Mouse (Mus musculus) heart, adult 2 months (tissue): Measurements from ENCODE around the gene Ten1. TPM values are rescaled to one million over a fixed set of nuclear protein-coding genes. Genes with fewer than 3 reads are reported as not detected.
A peak's percentile ranks its signal among the peaks of the same experiment; 100 is the strongest.

Experiments used
- DNase-seq, 2 experiments: peaks; one replicate each; pipeline ENCODE4 v3.0.0; 2021
- H3K27ac ChIP-seq: fragments of 200-600 bp; 2 replicates; pipeline ENCODE4 v1.8.1; 2022
- H3K27me3 ChIP-seq: fragments of 200-500 bp; 2 replicates; pipeline ENCODE4 v1.6.1; 2012; ENCODE audit warnings: mild to moderate bottlenecking, low read length, inconsistent platforms, mixed read lengths; ENCODE audit not compliant: control insufficient read depth, insufficient read depth
- H3K36me3 ChIP-seq: fragments of 200-500 bp; 2 replicates; pipeline ENCODE4 v1.6.1; 2012; ENCODE audit warnings: low read length, inconsistent platforms; ENCODE audit not compliant: control insufficient read depth, insufficient read depth
- H3K4me1 ChIP-seq: fragments of 200-500 bp; 2 replicates; pipeline ENCODE4 v1.6.1; 2011; ENCODE audit warnings: low read length; ENCODE audit not compliant: control insufficient read depth, insufficient read depth
- H3K4me3 ChIP-seq: fragments of 200-600 bp; 2 replicates; pipeline ENCODE4 v1.8.1; 2022
- H3K79me2 ChIP-seq: fragments of 200-500 bp; replicated peaks from 2 replicates; pipeline ENCODE4 v1.6.1; 2012; ENCODE audit warnings: mild to moderate bottlenecking, inconsistent platforms, low read length, moderate library complexity, mixed read lengths; ENCODE audit not compliant: control insufficient read depth, insufficient read depth
- H3K9ac ChIP-seq: fragments of 200-500 bp; 2 replicates; pipeline ENCODE4 v1.6.1; 2012; ENCODE audit warnings: low read depth, mild to moderate bottlenecking, control low read depth, inconsistent platforms, low read length, mixed read lengths
- CTCF ChIP-seq: fragments of 200-600 bp; IDR thresholded peaks from 2 replicates; pipeline ENCODE4 v1.8.1; 2022; ENCODE audit warnings: antibody characterized with exemption, mild to moderate bottlenecking, moderate library complexity
- EP300 ChIP-seq: fragments of 200-500 bp; IDR thresholded peaks from 2 replicates; pipeline ENCODE4 v1.6.1; 2011; ENCODE audit warnings: low read depth, low read length, control low read depth; ENCODE audit not compliant: insufficient read depth
- POLR2A ChIP-seq: fragments of 200-500 bp; IDR thresholded peaks from 2 replicates; pipeline ENCODE4 v1.6.1; 2011; ENCODE audit warnings: mild to moderate bottlenecking, low read depth, low read length, control low read depth; ENCODE audit not compliant: insufficient read depth
- WGBS: fragments of 180-500 bp; shearing (Covaris S2); methylation state at CpG from one replicate; pipeline ENCODE4 v1.1.7; 2018; 5-methylcytosine and 5-hydroxymethylcytosine counted together
- intact Hi-C: fragments of 180-260 bp; cut with DNase I; formaldehyde crosslinking; loops from one replicate; pipeline ENCODE4 v1.15.1; 2025
- polyA plus RNA-seq: library from polyadenylated mRNA; depleted of rRNA; stranded (reverse); fragments of >200 nt; gene quantifications from 2 replicates; pipeline ENCODE4 v1.2.3, GENCODE M21; 2012
- total RNA-seq, 2 experiments: library from RNA; stranded (reverse); gene quantifications; 2 replicates each; pipeline ENCODE4 v1.2.3; 2021

Ten1 gene
- total and polyA plus RNA-seq, 3 experiments: 9.1 to 12.8 (median 10.2) TPM

- TF ChIP-seq POLR2A (no peak), EP300 (no peak), CTCF (no peak)
- no peaks in the 10 kb centered on the region for H3K27me3 ChIP-seq
- no peak overlapping the region for H3K4me3 ChIP-seq
- no peak for DNase-seq
- WGBS: 77% methylated on average over 8 of the region's 8 CpGs
- no peak overlapping the region for H3K27ac ChIP-seq
- H3K9ac ChIP-seq: no peak overlapping the region
- peaks cover 8% of the 10 kb centered on the region for H3K79me2 ChIP-seq
- intact Hi-C loops: no loop called here
- peaks cover 6% of the 10 kb centered on the region for H3K4me1 ChIP-seq
- peaks cover 35% of the 10 kb centered on the region for H3K36me3 ChIP-seq
Measured at GRCm38 (mm10) chr11:116194619-116195018, 4.0 kb upstream of the Ten1 start.

- no peak for DNase-seq
- H3K4me3 ChIP-seq: no peak overlapping the region
- TF ChIP-seq CTCF (peak; percentile 52), POLR2A (no peak)
- peaks cover 7% of the 10 kb centered on the region for H3K4me1 ChIP-seq
- H3K27ac ChIP-seq: peak overlapping the region; percentile 49
- H3K27me3 ChIP-seq: no peaks in the 10 kb centered on the region
- intact Hi-C loops: no loop called here
- H3K79me2 ChIP-seq: peaks cover 7% of the 10 kb centered on the region
- peaks cover 35% of the 10 kb centered on the region for H3K36me3 ChIP-seq
- 22% methylated on average over 5 of the region's 5 CpGs for WGBS
- H3K9ac ChIP-seq: no peak overlapping the region; the same call in 1 of the 2 replicates
Measured at GRCm38 (mm10) chr11:116195252-116195651, 3.4 kb upstream of the Ten1 start.

- TF ChIP-seq EP300 (no peak), POLR2A (no peak)
- WGBS: 79% methylated on average over 3 of the region's 3 CpGs
- peaks cover 4% of the 10 kb centered on the region for H3K79me2 ChIP-seq
- no peak for DNase-seq
- H3K4me3 ChIP-seq: no peak overlapping the region
- H3K36me3 ChIP-seq: peaks cover 35% of the 10 kb centered on the region
- no peak overlapping the region for H3K9ac ChIP-seq
- no peak overlapping the region for H3K27ac ChIP-seq
- no peaks in the 10 kb centered on the region for H3K27me3 ChIP-seq
- intact Hi-C loops: no loop called here
- peaks cover 7% of the 10 kb centered on the region for H3K4me1 ChIP-seq
Measured at GRCm38 (mm10) chr11:116196336-116196735, 2.3 kb upstream of the Ten1 start.

GRCm38 (mm10) chr11:116196866-116197583 is 1.6 kb upstream of the Ten1 start:
- intact Hi-C loops: no loop called here
- 94% methylated on average over 18 of the region's 18 CpGs for WGBS
- Histone ChIP-seq H3K27ac (no peak overlapping the region), H3K4me3 (no peak overlapping the region), H3K79me2 (peaks cover 3% of the 10 kb centered on the region), H3K4me1 (peaks cover 7% of the 10 kb centered on the region), H3K36me3 (peaks cover 35% of the 10 kb centered on the region), H3K27me3 (no peaks in the 10 kb centered on the region), H3K9ac (no peak overlapping the region)
- no peak for TF ChIP-seq EP300
- DNase-seq: no peak

GRCm38 (mm10) chr11:116197584-116197906 is 1.1 kb upstream of the Ten1 start:
- peaks cover 3% of the 10 kb centered on the region for H3K79me2 ChIP-seq
- H3K9ac ChIP-seq: peak overlapping the region; percentile 19; the same call in 1 of the 2 replicates
- peak overlapping the region; percentile 98; the same call in 1 of the 2 replicates for H3K27ac ChIP-seq
- WGBS: 84% methylated on average over 6 of the region's 6 CpGs
- H3K4me1 ChIP-seq: peaks cover 7% of the 10 kb centered on the region
- no peak for TF ChIP-seq EP300
- TF ChIP-seq POLR2A: no peak
- TF ChIP-seq CTCF: no peak
- intact Hi-C loops: no loop called here
- DNase-seq: no peak
- H3K4me3 ChIP-seq: peak overlapping the region; percentile 56
- H3K36me3 ChIP-seq: peaks cover 35% of the 10 kb centered on the region
- H3K27me3 ChIP-seq: no peaks in the 10 kb centered on the region

GRCm38 (mm10) chr11:116198132-116198531 is 523 bp upstream of the Ten1 start:
- peak overlapping the region; percentile 89 for H3K9ac ChIP-seq
- H3K4me1 ChIP-seq: peaks cover 7% of the 10 kb centered on the region
- H3K27me3 ChIP-seq: no peaks in the 10 kb centered on the region
- no peak for DNase-seq
- peak overlapping the region; percentile 98 for H3K27ac ChIP-seq
- TF ChIP-seq CTCF: no peak
- TF ChIP-seq POLR2A: no peak
- no peak for TF ChIP-seq EP300
- intact Hi-C loops: loop anchor here (2.0 kb wide), 1 partner anchor 59 kb away; the partner anchor contains the start of gene Mrpl38
- H3K4me3 ChIP-seq: peak overlapping the region; percentile 56
- peaks cover 35% of the 10 kb centered on the region for H3K36me3 ChIP-seq
- 11% methylated on average over 13 of the region's 13 CpGs for WGBS
- peaks cover 3% of the 10 kb centered on the region for H3K79me2 ChIP-seq
